In genomic region chr12:87387171-87388121, GRCm38 (mm10) we compare ENCODE assay signal across 8 mouse cellular contexts. TPM values are rescaled to one million over a fixed set of nuclear protein-coding genes. Genes with fewer than 3 reads are reported as not detected.
DNase-seq lines count a peak whose midpoint lies in the region; ATAC-seq and TF ChIP-seq lines count a peak whose summit lies in the region.

No protein-coding gene starts in this region.

- TF ChIP-seq EP300 in heart, adult 2 months (IDR thresholded peaks at IDR 0.05; ENCODE audit: insufficient read depth, low read depth, low read length): no peak

- peak; percentile 28 for DNase-seq in retina, embryonic 14.5 days (ENCODE audit: low spot score)
- no peak for DNase-seq in retina, postnatal 1 day
- peak; percentile 50 to 58 for DNase-seq in heart, adult 2 months
- DNase-seq in right cerebral cortex, adult 18-20 months: peak; percentile 20
- no peak for DNase-seq in urinary bladder, adult 2 months (ENCODE audit: low spot score)

- H3K9ac ChIP-seq in heart, adult 2 months (ENCODE audit: low read depth, low read length): peak overlapping the region; percentile 88
- peak overlapping the region; percentile 96 for H3K9ac ChIP-seq in kidney, embryonic 14.5 days (ENCODE audit: low read depth, low read length)
- peak overlapping the region; percentile 85 for H3K9ac ChIP-seq in liver, embryonic 16.5 days (ENCODE audit: low read depth, low read length)

- no peaks in the 10 kb centered on the region for H3K9me3 ChIP-seq in kidney, embryonic 14.5 days (ENCODE audit: control insufficient read depth, low read length)
- no peaks in the 10 kb centered on the region for H3K9me3 ChIP-seq in liver, embryonic 16.5 days (replicated peaks; ENCODE audit: control insufficient read depth, low read length)

- intact Hi-C loops in heart, adult 2 months (cut with DNase I): loop anchor here (2.0 to 5.0 kb wide), 2 partner anchors 19 to 40 kb away; no protein-coding TSS in a partner anchor

- TF ChIP-seq CTCF in cortical plate, adult 2 months (IDR thresholded peaks at IDR 0.05; ENCODE audit: extremely low read depth, insufficient read depth, low read length): no peak
- TF ChIP-seq CTCF in heart, adult 2 months (IDR thresholded peaks at IDR 0.05): no peak

- H3K4me3 ChIP-seq in cortical plate, adult 2 months (ENCODE audit: insufficient read depth, low read length): peak overlapping the region; percentile 21
- H3K4me3 ChIP-seq in heart, adult 2 months: peak overlapping the region; percentile 96
- peak overlapping the region; percentile 98 for H3K4me3 ChIP-seq in kidney, embryonic 14.5 days (ENCODE audit: low read length)
- peak overlapping the region; percentile 76 for H3K4me3 ChIP-seq in liver, embryonic 16.5 days (ENCODE audit: low read depth, low read length)

- no peaks in the 10 kb centered on the region for H3K27me3 ChIP-seq in heart, adult 2 months (ENCODE audit: control insufficient read depth, insufficient read depth, low read length)
- no peaks in the 10 kb centered on the region for H3K27me3 ChIP-seq in kidney, embryonic 14.5 days (ENCODE audit: control insufficient read depth, insufficient read depth, low read length)
- H3K27me3 ChIP-seq in liver, embryonic 16.5 days (ENCODE audit: control insufficient read depth, insufficient read depth, low read depth, low read length): no peaks in the 10 kb centered on the region

- H3K27ac ChIP-seq in cortical plate, adult 2 months (ENCODE audit: insufficient read depth, low read length): peak overlapping the region; percentile 48; the same call in 1 of the 2 replicates
- H3K27ac ChIP-seq in heart, adult 2 months: peak overlapping the region; percentile 90
- H3K27ac ChIP-seq in kidney, embryonic 14.5 days (ENCODE audit: low read depth, low read length): peak overlapping the region; percentile 79
- H3K27ac ChIP-seq in liver, embryonic 16.5 days (ENCODE audit: low read length): peak overlapping the region; percentile 61

- no peak for TF ChIP-seq POLR2A in cortical plate, adult 2 months (IDR thresholded peaks at IDR 0.05; ENCODE audit: extremely low read depth, insufficient read depth, low read length)
- TF ChIP-seq POLR2A in heart, adult 2 months (IDR thresholded peaks at IDR 0.05; ENCODE audit: insufficient read depth, low read depth, low read length): 0 out of 2 replicates have a peak, but pooled peaks have one; percentile 16

- peak; percentile 53 for ATAC-seq in kidney, embryonic 14.5 days (ENCODE audit: low FRiP score, low TSS enrichment)
- ATAC-seq in liver, embryonic 16.5 days (ENCODE audit: low read depth): peak; percentile 17

- H3K79me2 ChIP-seq in heart, adult 2 months (replicated peaks; ENCODE audit: control insufficient read depth, insufficient read depth, low read length): 0 out of 2 replicates have a peak, but pooled peaks cover 1% of the 10 kb centered on the region

- under 1% methylated on average over 60 of the region's 65 CpGs for WGBS in heart, adult 2 months
- WGBS in kidney, embryonic 14.5 days: under 1% methylated on average over 56 of the region's 65 CpGs
- WGBS in liver, embryonic 16.5 days (ENCODE audit: insufficient replicate concordance): 0% methylated on average over 63 of the region's 65 CpGs

- H3K4me2 ChIP-seq in kidney, embryonic 14.5 days (replicated peaks; ENCODE audit: low read depth, low read length): peak overlapping the region; percentile 92
- H3K4me2 ChIP-seq in liver, embryonic 16.5 days (ENCODE audit: low read depth, low read length): peak overlapping the region; percentile 99

- no peaks in the 10 kb centered on the region; the same call in 1 of the 2 replicates for H3K36me3 ChIP-seq in heart, adult 2 months (ENCODE audit: control insufficient read depth, insufficient read depth, low read length)
- no peaks in the 10 kb centered on the region for H3K36me3 ChIP-seq in kidney, embryonic 14.5 days (ENCODE audit: control insufficient read depth, insufficient read depth, low read length)
- H3K36me3 ChIP-seq in liver, embryonic 16.5 days (ENCODE audit: control insufficient read depth, insufficient read depth): no peaks in the 10 kb centered on the region

- peaks cover 3% of the 10 kb centered on the region; the same call in 1 of the 2 replicates for H3K4me1 ChIP-seq in cortical plate, adult 2 months (ENCODE audit: control insufficient read depth, insufficient read depth, low read length)
- peaks cover 2% of the 10 kb centered on the region for H3K4me1 ChIP-seq in heart, adult 2 months (ENCODE audit: control insufficient read depth, insufficient read depth, low read length)
- H3K4me1 ChIP-seq in kidney, embryonic 14.5 days (ENCODE audit: control insufficient read depth, insufficient read depth, low read length): peaks cover 7% of the 10 kb centered on the region; the same call in 1 of the 2 replicates
- H3K4me1 ChIP-seq in liver, embryonic 16.5 days (ENCODE audit: control insufficient read depth, low read depth, low read length): peaks cover 13% of the 10 kb centered on the region

RNA-seq across cellular contexts. Expression of gene Sptlc2, which starts 0.7 kb away (rescaled TPM):
- polyA plus RNA-seq in cortical plate, adult 2 months (2012; rRNA removed): 22.4 and 25.0 TPM in 2 replicates
- 10 to 100 TPM; 21.1 to 23.1 TPM for total RNA-seq in heart, adult 2 months (2021)
- 5.0 and 9.8 TPM in 2 replicates for polyA plus RNA-seq in heart, adult 2 months (2012; rRNA removed)
- 65.1 and 85.3 TPM in 2 replicates for polyA plus RNA-seq in kidney, embryonic 14.5 days (2014; fragmentation: Nextera tagmentation; extraction: Ambion mirVana)
- polyA plus RNA-seq in liver, embryonic 16.5 days (2015; fragmentation: Nextera tagmentation; extraction: Ambion mirVana): 28.1 and 30.8 TPM in 2 replicates
- polyA plus RNA-seq in urinary bladder, adult 2 months (2012; rRNA removed): 52.8 and 58.6 TPM in 2 replicates

RNA-seq across cellular contexts. Expression of gene Slirp, which starts 56.2 kb away (rescaled TPM):
- 66.9 and 70.3 TPM in 2 replicates for polyA plus RNA-seq in cortical plate, adult 2 months (2012; rRNA removed)
- 100 to 1,000 TPM; 169 to 173 TPM for total RNA-seq in heart, adult 2 months (2021)
- polyA plus RNA-seq in heart, adult 2 months (2012; rRNA removed): 32.1 and 49.0 TPM in 2 replicates
- polyA plus RNA-seq in kidney, embryonic 14.5 days (2014; fragmentation: Nextera tagmentation; extraction: Ambion mirVana): 269 and 468 TPM in 2 replicates
- 137 and 154 TPM in 2 replicates for polyA plus RNA-seq in liver, embryonic 16.5 days (2015; fragmentation: Nextera tagmentation; extraction: Ambion mirVana)
- 64.4 and 92.3 TPM in 2 replicates for polyA plus RNA-seq in urinary bladder, adult 2 months (2012; rRNA removed)

RNA-seq across cellular contexts. Expression of gene Alkbh1, which starts 56.4 kb away (rescaled TPM):
- 17.1 and 17.4 TPM in 2 replicates for polyA plus RNA-seq in cortical plate, adult 2 months (2012; rRNA removed)
- total RNA-seq in heart, adult 2 months (2021): 10 to 100 TPM in 1 of 2 experiments, 1 to 10 TPM in 1; 9.6 to 11.5 TPM
- polyA plus RNA-seq in heart, adult 2 months (2012; rRNA removed): 7.6 and 11.9 TPM in 2 replicates
- 63.7 and 75.6 TPM in 2 replicates for polyA plus RNA-seq in kidney, embryonic 14.5 days (2014; fragmentation: Nextera tagmentation; extraction: Ambion mirVana)
- 17.0 and 17.4 TPM in 2 replicates for polyA plus RNA-seq in liver, embryonic 16.5 days (2015; fragmentation: Nextera tagmentation; extraction: Ambion mirVana)
- polyA plus RNA-seq in urinary bladder, adult 2 months (2012; rRNA removed): 18.1 and 23.0 TPM in 2 replicates

Comparison
In these comparisons a context has a peak if more than half of its experiments do, and no peak if none do; other contexts are left out.
1. DNase-seq: peak in retina, embryonic 14.5 days (single experiment), heart, adult 2 months (2 of 2) and right cerebral cortex, adult 18-20 months (single experiment); none in retina, postnatal 1 day (single experiment) and urinary bladder, adult 2 months (single experiment).
2. H3K4me3 ChIP-seq: peak in every context shown above with its lines; median percentile 98 in kidney, embryonic 14.5 days; 96 in heart, adult 2 months; 76 in liver, embryonic 16.5 days; 21 in cortical plate, adult 2 months.
3. Peak in every context shown above with its lines, with median percentiles within 50 percentile points of each other: H3K27ac ChIP-seq and H3K9ac ChIP-seq.